In the genomic region with DNA sequence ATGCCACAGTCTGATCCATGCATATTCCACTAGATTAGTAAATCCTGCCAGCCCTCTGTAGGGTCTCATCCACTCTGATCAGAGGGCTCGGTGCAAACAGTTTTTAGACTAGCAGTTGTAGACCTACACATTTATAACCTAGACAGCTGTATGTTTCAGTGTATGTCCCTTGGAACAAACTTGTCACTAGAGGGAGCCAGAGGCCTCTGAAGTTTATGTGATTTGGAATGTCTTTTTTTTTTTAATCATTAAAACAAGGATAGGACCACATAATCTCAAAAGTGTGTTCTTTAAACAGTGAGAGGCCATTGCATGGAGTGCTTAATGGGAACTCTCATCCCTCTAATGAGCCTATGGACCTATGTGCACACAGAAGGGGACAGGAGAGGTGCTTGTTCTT, we compare ENCODE assay signal across 8 mouse cellular contexts.
DNase-seq lines count a peak whose midpoint lies in the region; ATAC-seq lines count a peak whose summit lies in the region.

No protein-coding gene starts in this region.

- H3K27me3 ChIP-seq in forebrain, embryonic 12.5 days = no peaks in the 10 kb centered on the region

- no peak overlapping the region for H3K4me2 ChIP-seq in forebrain, embryonic 12.5 days

- H3K36me3 ChIP-seq in forebrain, embryonic 12.5 days (replicated peaks) = no peaks in the 10 kb centered on the region

- H3K9ac ChIP-seq in forebrain, embryonic 12.5 days = no peak overlapping the region

- no peak for ATAC-seq in activated CD4-positive, CD25-positive, alpha-beta regulatory T cell, adult 4 months
- no peak for ATAC-seq in forebrain, embryonic 12.5 days (ENCODE audit: low FRiP score)

- peaks cover 13% of the 10 kb centered on the region for H3K9me3 ChIP-seq in forebrain, embryonic 12.5 days

- no peak overlapping the region for H3K27ac ChIP-seq in forebrain, embryonic 12.5 days

- peak; percentile 12 for DNase-seq in adrenal gland, adult 2 months
- no peak for DNase-seq in adrenal gland, adult 18-20 months (ENCODE audit: low spot score in 2 of 2)
- DNase-seq in layer of hippocampus, postnatal 10 days (ENCODE audit: low spot score in 2 of 2) = peak; percentile 30 to 42
- DNase-seq in layer of hippocampus, postnatal 36 days = no peak
- DNase-seq in NIH3T3 (ENCODE audit: low read depth) = peak; percentile 82
- DNase-seq in kidney, postnatal 36 days = peak; percentile 42 to 66

- WGBS in forebrain, embryonic 12.5 days = 76% methylated on average over 1 of the region's 1 CpGs

- no peaks in the 10 kb centered on the region for H3K4me1 ChIP-seq in forebrain, embryonic 12.5 days

- no peak overlapping the region for H3K4me3 ChIP-seq in forebrain, embryonic 12.5 days (replicated peaks)

Comparison
In these comparisons a context has a peak if more than half of its experiments do, and no peak if none do; other contexts are left out.
1. DNase-seq: peak in adrenal gland, adult 2 months (single experiment), layer of hippocampus, postnatal 10 days (2 of 2), NIH3T3 (single experiment) and kidney, postnatal 36 days (2 of 2); none in adrenal gland, adult 18-20 months (0 of 2) and layer of hippocampus, postnatal 36 days (0 of 2).